Mouse (Mus musculus) MN1 (cell line): Measurements from ENCODE around the gene Btbd11.

Source experiments
- DNase-seq: peaks from one replicate; pipeline ENCODE4 v3.0.0-alpha.2; 2016; ENCODE audit warnings: low spot score

The Btbd11 gene

GRCm38 (mm10) chr10:85591986-85592385, 205.4 kb downstream of the Btbd11 start:
- no peak for DNase-seq

DNA sequence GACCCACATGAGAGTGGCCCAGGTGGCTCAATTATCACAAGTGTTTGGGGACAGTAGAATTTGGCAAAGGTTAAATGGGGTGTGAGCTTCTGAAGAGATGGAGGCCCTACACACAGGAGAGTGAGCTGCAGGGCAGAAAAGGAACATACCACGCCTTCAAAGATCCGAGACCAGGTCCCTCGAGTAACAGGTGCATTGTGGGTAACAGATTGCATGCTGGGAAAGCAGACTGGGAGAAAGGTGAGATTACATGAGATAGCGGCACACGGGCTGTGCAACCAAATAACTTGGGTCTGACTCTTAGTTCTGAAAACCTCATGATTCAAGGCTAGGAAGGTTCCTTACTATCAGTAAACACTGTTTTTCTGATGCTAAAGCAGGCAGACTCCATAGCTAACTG, 209.7 kb downstream of the Btbd11 start:
- DNase-seq: no peak

- DNase-seq: no peak
Measured at GRCm38 (mm10) chr10:85598093-85598599, 211.5 kb downstream of the Btbd11 start.

- DNase-seq: no peak
Measured at GRCm38 (mm10) chr10:85598603-85599542, 212.3 kb downstream of the Btbd11 start.

- DNase-seq: no peak
Measured at GRCm38 (mm10) chr10:85602546-85602945, 215.9 kb downstream of the Btbd11 start.

DNA sequence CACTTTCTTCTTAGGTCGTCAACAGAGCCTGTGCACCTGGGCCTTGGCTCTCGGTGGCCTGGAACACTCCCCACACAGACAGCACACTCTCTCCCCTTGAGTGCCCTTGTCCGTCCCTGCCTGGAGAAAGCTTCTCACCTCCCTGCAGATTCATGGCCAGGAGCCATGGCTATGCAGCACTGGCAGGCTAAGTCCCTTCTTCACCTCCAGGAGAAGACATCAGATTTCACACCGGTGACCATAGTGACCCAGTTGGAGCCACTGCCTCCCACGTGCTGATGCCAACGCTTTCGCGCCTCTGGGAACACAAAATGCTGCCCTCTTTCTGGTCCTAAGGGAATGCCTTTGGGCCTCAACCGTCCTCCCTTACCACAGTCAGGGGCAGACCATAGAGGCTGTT, 217.9 kb downstream of the Btbd11 start:
- DNase-seq: no peak

DNA sequence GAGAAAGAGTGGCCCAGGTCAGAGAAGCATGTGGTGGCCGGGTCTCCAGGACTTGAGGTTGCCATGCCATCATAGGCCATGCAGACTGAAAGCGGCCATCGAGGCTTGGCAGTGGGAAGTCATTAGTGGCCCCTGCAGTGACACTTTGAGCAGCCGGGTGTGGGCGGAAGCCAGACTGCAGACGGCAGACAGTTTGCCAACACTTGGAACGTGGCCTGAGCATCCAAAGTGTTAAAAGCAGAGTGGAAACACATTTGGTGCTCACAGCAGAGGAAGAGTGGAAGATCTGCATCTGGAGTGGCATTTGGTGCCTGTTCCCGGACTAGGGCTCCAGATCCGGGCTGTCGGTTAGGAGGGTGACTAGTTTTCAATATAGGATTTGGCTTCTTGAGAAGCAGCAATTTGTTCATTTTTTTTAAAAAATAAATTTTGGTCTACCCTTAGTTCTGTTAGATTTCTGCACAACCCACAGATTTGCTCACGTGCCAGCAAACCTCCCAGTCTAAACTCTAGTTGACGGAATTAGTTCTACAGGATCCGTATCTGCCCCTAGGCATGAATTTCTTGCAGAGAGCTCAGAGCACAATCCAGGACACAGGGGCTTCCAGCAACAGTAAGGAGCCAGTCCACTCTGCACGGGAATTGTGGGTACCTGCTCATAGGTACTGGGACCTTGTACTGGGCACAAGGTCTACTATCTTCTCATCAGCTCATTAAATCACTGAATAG, 222.1 kb downstream of the Btbd11 start:
- no peak for DNase-seq

GRCm38 (mm10) chr10:85617080-85617479, 230.5 kb downstream of the Btbd11 start:
- DNase-seq: no peak

DNA sequence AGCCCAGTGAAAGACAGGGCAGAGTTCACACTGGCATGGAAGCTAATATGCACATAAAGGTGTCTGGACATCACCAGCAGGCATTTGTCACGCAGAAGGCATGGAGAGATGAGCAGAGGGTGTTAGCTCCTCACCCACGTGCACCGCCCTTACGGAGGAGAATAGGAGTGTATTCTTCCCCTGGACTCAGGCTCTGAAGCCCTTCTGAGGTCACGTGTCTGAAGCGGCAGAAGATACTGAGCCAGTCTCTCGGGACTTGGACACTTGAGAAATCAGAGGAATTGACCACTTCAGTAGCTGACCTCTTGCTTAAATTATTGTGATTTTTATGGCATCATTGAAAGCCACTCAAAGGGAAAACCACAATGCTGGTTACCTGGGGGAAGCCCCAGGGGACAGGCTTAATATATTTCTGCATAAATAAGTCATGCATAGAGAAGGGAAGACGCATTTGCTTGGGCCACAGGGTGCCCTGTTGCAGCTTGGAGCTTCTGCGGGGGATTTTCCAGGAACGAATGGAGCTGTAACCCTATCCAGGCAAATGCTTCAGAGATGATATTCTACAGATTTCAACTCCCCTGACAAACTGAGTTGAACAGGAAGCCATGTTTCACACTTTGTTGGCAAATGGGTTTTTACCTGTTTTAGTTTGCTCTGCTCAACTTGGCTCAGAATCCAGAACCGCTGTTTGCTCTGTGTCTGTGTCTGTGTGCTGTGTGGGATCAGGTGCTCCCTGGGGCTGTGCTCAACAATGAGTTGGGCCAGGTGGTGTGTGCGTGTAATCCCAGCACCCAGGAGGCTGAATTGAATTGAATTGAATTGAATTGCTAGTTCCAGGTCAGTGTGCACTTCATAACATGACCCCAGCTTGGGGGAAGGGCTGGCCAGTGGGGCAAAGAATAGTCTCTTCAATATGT, 231.1 kb downstream of the Btbd11 start:
- no peak for DNase-seq

- no peak for DNase-seq
Measured at GRCm38 (mm10) chr10:85621067-85621466, 234.5 kb downstream of the Btbd11 start.

- DNase-seq: no peak
Measured at GRCm38 (mm10) chr10:85624504-85625169, 238.0 kb downstream of the Btbd11 start.

DNA sequence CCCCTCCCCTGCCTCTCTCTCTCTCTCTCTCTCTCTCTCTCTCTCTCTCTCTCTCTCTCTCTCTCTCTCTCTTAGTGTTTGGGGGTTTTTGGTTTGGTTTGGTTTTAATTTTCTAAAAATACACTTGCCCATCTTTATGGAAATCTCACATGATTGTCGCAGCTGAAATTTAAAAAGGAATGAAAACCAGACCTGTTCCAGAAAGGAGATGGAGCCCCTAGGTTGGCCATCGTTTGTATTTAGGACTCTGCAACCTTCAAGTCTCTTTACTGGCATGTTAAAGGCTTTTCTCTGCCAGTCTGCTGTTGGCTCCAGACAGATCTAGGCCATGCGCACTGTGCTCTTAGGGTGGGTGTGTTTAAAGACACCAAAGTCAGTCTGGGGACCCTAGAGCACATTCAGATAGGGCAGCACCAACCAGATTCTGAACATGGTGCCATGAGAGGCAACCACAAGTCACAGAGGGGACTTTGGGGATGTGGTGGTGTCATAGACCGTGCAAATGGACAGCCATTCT, 238.6 kb downstream of the Btbd11 start:
- no peak for DNase-seq

GRCm38 (mm10) chr10:85632030-85632429, 245.4 kb downstream of the Btbd11 start:
- no peak for DNase-seq

DNA sequence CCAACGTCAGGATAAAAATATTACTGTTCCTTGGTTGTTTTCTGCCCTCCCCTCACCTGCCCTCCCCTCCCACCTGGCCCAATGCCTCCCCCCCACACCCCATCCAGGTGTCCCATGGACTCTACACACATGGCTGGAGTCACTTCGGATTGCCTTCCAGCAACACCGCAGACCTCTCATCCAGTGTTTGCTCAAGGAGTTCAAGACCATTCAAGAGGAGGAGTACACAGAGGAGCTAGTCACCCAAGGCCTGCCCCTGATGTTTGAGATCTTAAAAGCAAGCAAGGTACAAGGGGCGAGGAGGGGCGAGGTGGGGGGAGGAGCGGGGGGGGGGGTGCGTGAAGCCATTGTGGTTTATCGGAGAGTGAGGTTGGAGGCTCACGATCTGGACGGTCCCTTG, 247.0 kb downstream of the Btbd11 start:
- no peak for DNase-seq

- no peak for DNase-seq
Measured at GRCm38 (mm10) chr10:85637580-85637979, 251.0 kb downstream of the Btbd11 start.

- DNase-seq: no peak
Measured at GRCm38 (mm10) chr10:85638141-85638540, 251.5 kb downstream of the Btbd11 start.

- DNase-seq: no peak
Measured at GRCm38 (mm10) chr10:85639581-85639980, 253.0 kb downstream of the Btbd11 start.

GRCm38 (mm10) chr10:85640408-85640807, 253.8 kb downstream of the Btbd11 start:
- DNase-seq: no peak

- no peak for DNase-seq
Measured at GRCm38 (mm10) chr10:85645346-85645745, 258.7 kb downstream of the Btbd11 start.

DNA sequence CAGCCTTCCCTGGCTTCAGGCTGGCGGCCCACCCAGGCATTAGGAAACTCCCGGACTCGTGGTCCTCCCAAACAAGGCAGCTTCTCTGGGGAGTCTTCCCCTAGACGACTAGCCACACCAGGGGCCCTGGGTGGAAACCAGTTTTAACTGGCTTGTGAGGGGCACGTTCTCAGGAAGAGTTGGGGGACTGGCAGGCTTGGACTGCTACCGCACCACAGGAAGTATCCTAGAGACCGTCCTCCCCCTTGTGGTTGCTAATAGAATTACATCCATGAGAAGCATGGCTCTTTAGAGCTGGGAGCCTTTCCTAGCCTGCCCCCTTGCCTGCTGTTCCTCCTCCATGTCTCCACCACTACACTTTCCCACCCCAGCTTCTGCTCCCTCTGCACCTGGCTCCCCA, 265.1 kb downstream of the Btbd11 start:
- DNase-seq: peak; percentile 24

DNA sequence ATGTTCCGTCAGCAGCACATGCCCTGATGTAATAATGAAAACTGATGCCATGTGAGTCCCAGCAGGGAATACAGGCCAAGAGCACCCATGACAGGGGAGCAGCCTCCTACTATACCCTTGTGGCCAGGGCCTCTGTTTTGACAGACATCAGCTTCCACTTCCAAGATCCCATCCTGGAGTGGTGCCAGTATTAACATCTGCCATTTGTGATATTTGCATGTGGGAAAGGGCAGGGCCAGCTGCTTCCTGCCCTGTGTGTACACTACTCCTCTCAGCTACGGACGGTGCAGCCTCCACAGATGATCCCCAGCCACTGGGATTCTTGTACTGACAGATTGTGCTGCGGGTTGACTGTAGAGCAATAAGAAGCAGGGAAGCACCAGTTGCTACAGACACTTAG, 269.3 kb downstream of the Btbd11 start:
- peak; percentile 10 for DNase-seq
